Mouse (Mus musculus) gastrocnemius, adult 2 months (tissue): Measurements from ENCODE around the gene Olfr1354. TPM values are rescaled to one million over a fixed set of nuclear protein-coding genes. Genes with fewer than 3 reads are reported as not detected.
"Not testable (repeated sequence)": the region's sequence is repeated elsewhere in the genome, so short reads cannot be mapped to it uniquely, and the experiment has no call there.

ENCODE experiments used
- DNase-seq: peaks from one replicate; pipeline ENCODE4 v3.0.0; 2022
- H3K27ac ChIP-seq: fragments of 200-600 bp; 2 replicates; pipeline ENCODE4 v1.8.1; 2022; ENCODE audit warnings: mild to moderate bottlenecking
- H3K4me3 ChIP-seq: fragments of 200-600 bp; 2 replicates; pipeline ENCODE4 v1.8.1; 2022; ENCODE audit warnings: mild to moderate bottlenecking, moderate library complexity
- CTCF ChIP-seq: fragments of 200-600 bp; IDR thresholded peaks from 2 replicates; pipeline ENCODE4 v1.8.1; 2022; ENCODE audit warnings: antibody characterized with exemption, mild to moderate bottlenecking, moderate library complexity
- intact Hi-C: fragments of 180-260 bp; cut with DNase I; formaldehyde crosslinking; loops from one replicate; pipeline ENCODE4 v1.15.1; 2025
- long read RNA-seq, 2 experiments: library from polyadenylated mRNA; stranded (forward); transcript quantifications; one replicate each; pipeline ENCODE4 v2.0.0; 2021
- total RNA-seq, 2 experiments: library from RNA; stranded (reverse); gene quantifications; 2 replicates each; pipeline ENCODE4 v1.2.3; 2021

Olfr1354 gene
- total RNA-seq: not detected
- long read RNA-seq, experiment 1: 0 reads
- long read RNA-seq, experiment 2: 0 reads

DNA sequence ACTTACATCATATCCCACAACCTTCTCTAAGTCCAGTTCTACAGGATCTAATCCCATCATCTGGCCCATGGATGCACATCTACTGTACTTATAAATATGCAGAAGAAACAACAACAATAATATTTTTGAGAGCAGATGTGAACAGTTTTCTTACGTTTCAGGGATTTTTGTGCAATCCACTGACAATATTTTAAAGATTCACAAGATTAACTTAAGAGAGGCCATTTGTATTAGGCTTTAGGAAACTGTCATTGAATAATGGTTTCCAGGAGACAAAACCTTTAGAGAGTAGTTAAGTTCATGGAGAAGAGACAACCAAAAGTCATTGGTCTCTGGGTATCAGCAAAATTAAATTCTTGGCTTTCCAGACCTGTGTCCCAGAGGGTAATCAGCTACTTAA is at the start of gene Olfr1354:
Gene Olfr1354, plus strand, starts transcription at position 301 of the 400 bp plus-strand sequence.
- DNase-seq, intact Hi-C loops, H3K27ac ChIP-seq, H3K4me3 ChIP-seq: not testable (repeated sequence)

DNA sequence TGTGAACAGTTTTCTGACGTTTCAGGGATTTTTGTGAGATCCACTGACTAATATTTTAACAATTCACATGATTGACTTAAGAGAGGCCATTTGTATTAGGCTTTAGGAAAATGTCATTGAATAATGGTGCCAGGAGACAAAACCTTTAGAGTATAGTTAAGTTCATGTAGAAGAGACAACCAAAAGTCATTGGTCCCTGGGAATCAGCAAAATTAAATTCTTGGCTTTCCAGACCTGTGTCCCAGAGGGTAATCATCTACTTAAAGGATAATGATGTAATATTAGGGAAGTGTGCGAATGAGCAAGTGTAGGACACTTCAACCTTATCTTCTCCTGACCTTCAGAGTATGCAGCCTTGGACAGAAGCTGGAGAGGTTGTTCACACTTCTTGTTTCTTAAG is 37.7 kb upstream of the Olfr1354 start, which contains the start of gene Olfr1355:
Gene Olfr1355, plus strand, starts transcription at position 301 of the 400 bp plus-strand sequence.
- no peak for DNase-seq
- intact Hi-C loops: no loop called here
- TF ChIP-seq CTCF: no peak
- Histone ChIP-seq H3K4me3 (no peak within 1 kb of the TSS), H3K27ac (no peak within 1 kb of the TSS)

DNA sequence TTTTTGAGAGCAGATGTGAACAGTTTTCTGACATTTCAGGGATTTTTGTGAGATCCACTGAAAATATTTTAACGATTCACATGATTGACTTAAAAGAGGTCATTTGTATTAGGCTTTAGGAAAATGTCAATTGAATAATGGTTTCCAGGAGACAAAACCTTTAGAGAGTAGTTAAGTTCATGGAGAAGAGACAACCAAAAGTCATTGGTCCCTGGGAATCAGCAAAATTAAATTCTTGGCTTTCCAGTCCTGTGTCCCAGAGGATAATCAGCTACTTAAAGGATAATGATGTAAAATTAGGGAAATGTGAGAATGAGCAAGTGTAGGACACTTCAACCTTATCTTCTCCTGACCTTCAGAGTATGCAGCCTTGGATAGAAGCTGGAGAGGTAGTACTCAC is 37.4 kb downstream of the Olfr1354 start, which contains the start of gene Olfr8:
Gene Olfr8, plus strand, starts transcription at position 301 of the 400 bp plus-strand sequence.
- H3K27ac ChIP-seq, intact Hi-C loops, DNase-seq, H3K4me3 ChIP-seq: not testable (repeated sequence)

DNA sequence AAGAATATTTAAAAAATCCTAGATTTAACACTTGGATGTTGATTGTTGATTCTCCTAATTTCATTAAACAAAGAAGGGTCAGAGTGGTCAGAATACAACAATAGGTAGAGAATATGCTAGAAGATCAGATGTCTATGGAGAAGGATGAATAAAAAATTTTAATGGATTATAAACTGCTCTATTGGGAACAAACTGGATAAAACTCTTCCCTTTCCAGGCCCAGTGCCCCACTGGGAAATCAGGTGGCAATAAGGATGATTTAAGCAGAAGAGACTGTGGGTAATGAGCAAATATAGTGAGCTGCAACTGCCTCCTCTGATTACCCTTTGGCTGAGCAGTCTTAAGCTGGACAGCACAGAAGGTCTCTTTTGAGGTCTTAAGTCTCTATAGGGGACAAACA is 50.0 kb downstream of the Olfr1354 start, which contains the start of gene Olfr1353:
Gene Olfr1353, plus strand, starts transcription at position 301 of the 400 bp plus-strand sequence.
- intact Hi-C loops, H3K4me3 ChIP-seq, DNase-seq, H3K27ac ChIP-seq: not testable (repeated sequence)

Other genes with a start within 250 kb of the Olfr1354 start
- gene Casp14, start 194.9 kb upstream of the Olfr1354 start, total RNA-seq: not detected
- gene Ccdc105, start 160.1 kb upstream of the Olfr1354 start, total RNA-seq: not detected
- not detected for gene Slc1a6, start 132.7 kb upstream of the Olfr1354 start, total RNA-seq
- not detected for gene Olfr1356, start 61.0 kb upstream of the Olfr1354 start, total RNA-seq
- not detected for gene Olfr1355, start 37.6 kb upstream of the Olfr1354 start, total RNA-seq
- gene Olfr8, start 37.5 kb downstream of the Olfr1354 start, total RNA-seq: not detected
- not detected for gene Olfr1353, start 50.1 kb downstream of the Olfr1354 start, total RNA-seq
- gene Olfr1352, start 67.9 kb downstream of the Olfr1354 start, total RNA-seq: not detected
- not detected for gene Olfr1351, start 99.3 kb downstream of the Olfr1354 start, total RNA-seq
- gene Olfr57, start 115.6 kb downstream of the Olfr1354 start, total RNA-seq: not detected
- 10 to 100 TPM in 1 of 2 experiments, 1 to 10 TPM in 1; 9.8 to 12.6 TPM for gene 2610008E11Rik, start 184.4 kb downstream of the Olfr1354 start, total RNA-seq
- not detected for gene Vmn2r80, start 235.6 kb downstream of the Olfr1354 start, total RNA-seq